Mouse (Mus musculus) thymus, postnatal 0 days (tissue): ENCODE results near the gene Iqcb1. TPM values are rescaled to one million over a fixed set of nuclear protein-coding genes. Genes with fewer than 3 reads are reported as not detected.

Experiments
- DNase-seq: peaks from one replicate; pipeline ENCODE4 v3.0.0-alpha.2; 2015; ENCODE audit warnings: low spot score
- microRNA-seq: library from miRNA; unstranded; fragments of <30 nt; microRNA quantifications from one replicate; pipeline ENCODE4, GENCODE M21; 2016; ENCODE audit warnings: borderline number of aligned reads
- polyA plus RNA-seq: library from polyadenylated mRNA; unstranded; fragments of >200 nt; fragmentation: Nextera tagmentation; extraction: Ambion mirVana; gene quantifications from 2 replicates; pipeline ENCODE4 v1.2.1, GENCODE M21; 2015

Iqcb1 gene
- polyA plus RNA-seq, 1 experiment from 2014 or later: 22.8 TPM

DNA sequence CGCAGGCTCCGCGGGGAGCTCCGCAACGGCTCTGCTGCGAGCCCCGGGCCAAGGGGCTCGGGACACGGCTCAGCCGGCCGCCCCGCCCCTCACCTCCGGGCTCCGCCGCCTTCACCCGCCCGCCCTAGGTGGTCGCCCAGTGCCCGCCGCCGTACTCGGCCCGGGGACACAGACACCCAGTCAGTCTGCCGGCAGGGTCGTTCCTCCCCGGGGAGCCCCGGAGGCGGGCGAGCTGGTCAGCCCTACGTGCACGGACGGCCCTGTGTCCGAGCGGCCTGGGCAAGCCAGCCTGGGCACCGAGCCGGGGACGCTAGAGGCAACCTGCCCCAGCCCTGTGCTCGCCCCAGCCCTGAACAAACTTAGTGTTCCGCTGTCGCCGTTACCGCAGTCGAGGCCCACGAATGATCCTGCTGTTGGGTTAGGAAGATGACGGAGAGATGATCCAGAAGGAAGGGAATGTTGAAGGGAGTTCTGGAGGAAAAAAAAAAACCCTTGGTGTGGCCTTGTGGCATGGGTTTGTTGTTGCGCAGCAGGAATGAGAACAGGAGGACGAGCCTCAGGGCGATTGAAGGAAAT is 47.2 kb downstream of the Iqcb1 start:
- DNase-seq: no peak

- DNase-seq: peak; percentile 52
Observed at GRCm38 (mm10) chr16:36877316-36877715, 49.1 kb downstream of the Iqcb1 start.

- no peak for DNase-seq
Observed at GRCm38 (mm10) chr16:36882737-36883343, 54.7 kb downstream of the Iqcb1 start.

GRCm38 (mm10) chr16:36884881-36885280 is 56.7 kb downstream of the Iqcb1 start:
- peak; percentile 48 for DNase-seq

DNA sequence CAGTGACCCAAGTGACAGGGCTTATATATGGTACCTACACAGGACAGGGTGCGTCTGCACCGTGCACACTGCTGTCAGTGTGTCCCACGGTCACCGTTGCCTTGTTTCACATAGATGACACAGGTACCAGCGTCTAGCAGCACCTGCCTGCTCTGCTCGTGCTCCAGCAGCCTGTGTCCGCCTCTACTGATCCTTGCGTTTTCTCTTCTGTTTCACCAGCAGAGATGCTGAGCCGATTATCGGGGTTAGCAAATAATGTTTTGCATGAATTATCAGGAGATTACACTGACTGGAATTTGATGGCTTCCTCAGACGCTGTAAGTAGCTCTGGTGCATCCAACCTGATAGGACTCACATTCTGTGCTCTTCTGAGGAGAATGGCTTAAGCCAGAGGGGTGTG is 57.7 kb downstream of the Iqcb1 start:
- no peak for DNase-seq

GRCm38 (mm10) chr16:36887546-36887945 is 59.4 kb downstream of the Iqcb1 start:
- no peak for DNase-seq

- DNase-seq: no peak
Observed at GRCm38 (mm10) chr16:36890559-36890958, 62.4 kb downstream of the Iqcb1 start.

DNA sequence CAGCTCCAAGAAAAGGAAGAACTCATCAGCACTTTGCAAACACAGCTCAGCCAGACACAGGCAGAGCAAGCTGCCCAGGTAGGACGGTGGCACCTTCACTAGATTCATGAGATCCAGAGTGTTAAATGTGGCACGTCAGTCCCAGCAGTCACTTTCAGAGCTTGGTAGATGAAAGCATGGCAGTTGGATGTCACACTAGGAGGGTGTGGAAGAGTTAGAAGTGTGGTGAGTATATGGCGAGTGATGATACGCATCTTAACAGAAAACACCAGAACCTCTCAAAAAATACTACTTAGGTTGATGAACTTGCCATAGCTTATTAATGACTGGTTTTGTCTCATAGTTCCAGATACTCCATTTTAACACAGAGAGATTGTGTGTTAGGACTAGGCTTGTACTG is 63.2 kb downstream of the Iqcb1 start:
- DNase-seq: no peak

DNA sequence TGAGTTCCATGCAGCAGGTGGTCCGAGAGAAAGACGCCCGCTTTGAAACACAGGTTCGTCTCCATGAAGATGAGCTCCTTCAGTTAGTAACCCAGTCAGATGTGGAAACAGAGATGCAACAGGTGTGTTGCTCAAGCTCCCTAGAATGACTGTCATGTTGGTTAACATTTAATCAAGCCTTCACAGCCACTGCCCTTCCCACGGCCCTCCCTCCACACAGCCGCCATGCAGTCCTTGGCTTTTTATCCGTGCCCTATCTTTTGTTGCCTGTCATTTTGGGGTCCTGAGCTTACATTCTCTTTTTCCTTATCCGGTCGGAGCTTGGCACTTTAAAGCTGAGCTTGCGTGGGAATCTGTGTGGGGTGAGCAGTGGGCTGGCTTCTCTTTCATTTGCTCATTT is 65.1 kb downstream of the Iqcb1 start:
- no peak for DNase-seq

DNA sequence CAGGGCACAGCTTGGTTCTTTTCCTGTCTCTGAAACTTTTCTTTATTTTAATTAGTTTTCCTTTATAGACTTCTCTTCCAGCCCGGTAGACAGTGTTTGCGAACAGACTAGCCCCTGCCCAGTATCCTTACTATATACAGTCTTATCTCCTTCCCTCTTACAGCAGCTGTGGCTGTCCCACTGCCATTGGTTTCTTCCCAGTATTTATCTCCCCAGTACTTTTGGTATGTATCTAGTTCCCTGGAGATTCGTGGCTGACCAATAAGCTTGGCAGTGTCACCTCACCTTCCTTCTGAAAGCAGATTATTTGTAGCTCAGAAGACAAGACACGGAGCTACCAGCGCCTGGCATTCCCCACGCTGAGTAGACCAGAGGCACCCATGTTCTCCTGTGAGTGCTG is 68.5 kb downstream of the Iqcb1 start:
- DNase-seq: no peak

- no peak for DNase-seq
Observed at GRCm38 (mm10) chr16:36903156-36903555, 75.0 kb downstream of the Iqcb1 start.

DNA sequence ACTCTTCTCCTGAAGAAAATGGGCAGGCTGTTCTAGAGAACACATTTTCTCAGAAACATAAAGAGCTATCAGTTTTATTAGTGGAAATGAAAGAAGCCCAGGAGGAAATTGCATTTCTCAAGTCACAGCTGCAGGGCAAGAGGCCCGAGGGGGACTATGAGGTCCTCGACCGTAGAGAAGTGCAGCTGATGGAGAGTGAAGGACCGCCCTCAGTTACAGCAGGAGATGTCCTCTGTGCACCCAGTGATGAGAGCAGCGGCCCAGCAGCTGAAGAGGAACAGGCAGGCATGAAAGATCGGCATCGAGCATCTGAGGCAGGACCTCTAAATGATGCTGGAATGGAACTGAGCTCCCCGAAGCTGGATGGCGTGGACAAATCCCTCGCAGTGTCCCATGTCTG is 83.7 kb downstream of the Iqcb1 start:
- no peak for DNase-seq

- no peak for DNase-seq
Observed at GRCm38 (mm10) chr16:36912311-36912710, 84.1 kb downstream of the Iqcb1 start.

- DNase-seq: no peak
Observed at GRCm38 (mm10) chr16:36914195-36914594, 86.0 kb downstream of the Iqcb1 start.

DNA sequence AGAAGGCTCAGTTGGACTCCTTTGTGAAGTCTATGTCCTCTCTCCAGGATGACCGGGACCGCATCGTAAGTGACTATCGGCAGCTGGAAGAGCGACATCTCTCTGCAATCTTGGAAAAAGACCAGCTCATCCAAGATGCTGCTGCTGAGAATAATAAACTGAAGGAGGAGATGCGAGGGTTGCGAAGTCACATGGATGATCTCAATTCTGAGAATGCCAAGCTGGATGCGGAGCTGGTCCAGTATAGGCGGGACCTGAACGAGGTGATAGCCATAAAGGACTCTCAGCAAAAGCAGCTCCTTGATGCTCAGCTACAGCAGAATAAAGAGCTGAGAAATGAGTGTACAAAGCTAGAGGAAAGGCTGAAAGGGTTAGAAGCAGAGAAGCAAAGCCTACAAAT is 90.3 kb downstream of the Iqcb1 start:
- no peak for DNase-seq

DNA sequence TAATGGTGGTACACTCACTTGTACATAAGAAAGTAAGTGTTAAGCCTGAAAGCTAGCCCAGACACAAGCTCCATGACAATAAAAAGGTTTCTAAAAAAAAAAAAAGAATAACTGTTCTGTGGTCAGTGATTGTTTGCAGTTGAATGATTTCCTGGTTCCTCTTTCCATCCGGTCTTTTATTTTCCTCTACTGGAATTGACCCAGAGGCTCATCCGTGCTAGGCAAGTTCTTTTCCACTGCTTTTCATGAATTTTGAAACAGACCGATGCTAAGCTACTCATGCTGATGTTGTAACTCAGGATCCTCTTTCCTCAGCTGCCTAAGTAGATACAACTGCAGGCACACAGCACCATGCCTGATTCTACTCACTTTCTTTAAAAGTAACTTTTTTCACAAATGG is 92.2 kb downstream of the Iqcb1 start:
- DNase-seq: no peak

DNA sequence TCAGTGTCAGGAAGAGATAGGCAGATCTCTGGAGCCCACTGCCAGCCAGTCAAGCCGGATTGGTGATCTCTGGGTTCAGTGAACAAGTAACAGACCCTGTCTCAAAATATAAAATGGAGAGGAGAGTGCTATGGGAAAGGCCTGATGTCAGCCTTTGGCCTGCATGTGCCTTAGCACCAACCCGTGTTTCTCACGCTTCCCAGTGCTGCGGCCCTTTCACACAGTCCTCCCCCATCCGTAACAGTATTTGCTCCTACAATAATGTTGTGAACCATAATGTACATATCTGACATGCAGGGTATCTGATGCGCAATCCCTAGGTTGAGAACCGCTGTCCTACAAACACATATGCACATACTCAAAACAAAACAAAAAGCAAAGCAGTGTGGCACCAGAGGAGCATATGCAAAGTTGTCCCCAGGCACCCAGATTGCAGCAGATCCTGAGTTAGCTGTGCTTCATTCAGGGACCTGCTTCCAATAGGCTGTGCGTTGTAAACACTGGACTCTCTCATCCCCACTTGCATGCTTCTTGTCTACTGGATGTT is 93.0 kb downstream of the Iqcb1 start:
- no peak for DNase-seq

DNA sequence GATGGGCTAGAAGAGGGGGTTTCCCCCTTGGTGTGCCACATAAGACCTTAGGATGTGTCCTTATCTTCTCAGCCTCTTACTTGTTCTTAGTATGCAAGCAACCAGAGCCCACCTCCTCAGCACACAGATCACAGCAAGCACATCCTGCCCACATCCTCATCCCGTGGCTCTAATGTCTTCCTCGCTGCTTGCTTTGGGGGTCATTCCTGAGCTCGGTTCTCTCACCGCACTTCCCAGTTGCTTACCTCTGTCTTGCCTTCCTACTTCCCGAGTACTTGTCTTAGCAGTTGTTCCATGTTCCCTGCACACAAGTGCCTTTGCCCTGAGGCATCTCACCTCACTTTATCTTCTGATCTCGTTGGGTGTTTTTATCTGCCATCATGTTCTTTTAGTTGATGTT is 93.8 kb downstream of the Iqcb1 start:
- DNase-seq: peak; percentile 43

Small RNAs within 50 kb of the gene (microRNA-seq; reads per million reads assigned to microRNA genes)
- not detected for gene Gm22617

Other genes with a start within 250 kb of the Iqcb1 start
- gene Cd86, start 162.3 kb upstream of the Iqcb1 start, polyA plus RNA-seq: 10.1 and 10.9 TPM in 2 replicates
- gene Ildr1, start 134.4 kb upstream of the Iqcb1 start, polyA plus RNA-seq: 4.3 and 5.1 TPM in 2 replicates
- gene Slc15a2, start 43.4 kb upstream of the Iqcb1 start, polyA plus RNA-seq: 1.1 and 1.4 TPM in 2 replicates
- 5.3 and 5.8 TPM in 2 replicates for gene Eaf2, start 46.6 kb downstream of the Iqcb1 start, polyA plus RNA-seq
- gene Golgb1, start 46.8 kb downstream of the Iqcb1 start, polyA plus RNA-seq: 50.2 and 63.9 TPM in 2 replicates
- 144 and 146 TPM in 2 replicates for gene Hcls1, start 106.6 kb downstream of the Iqcb1 start, polyA plus RNA-seq
- 0.27 and 0.36 TPM in 2 replicates for gene Fbxo40, start 162.1 kb downstream of the Iqcb1 start, polyA plus RNA-seq
- 4.7 and 6.8 TPM in 2 replicates for gene Polq, start 183.4 kb downstream of the Iqcb1 start, polyA plus RNA-seq